Mouse (Mus musculus) intestine, postnatal 0 days (tissue): ENCODE data around the gene Nicn1. TPM values are rescaled to one million over a fixed set of nuclear protein-coding genes. Genes with fewer than 3 reads are reported as not detected.
A peak's percentile ranks its signal among the peaks of the same experiment; 100 is the strongest.
"Not testable (repeated sequence)": the region's sequence is repeated elsewhere in the genome, so short reads cannot be mapped to it uniquely, and the experiment has no call there.

Experiments
- ATAC-seq: fragments of 200-750 bp; cut with Nextera tagmentation; 2 replicates; pipeline ENCODE4 v1.8.0; 2017; ENCODE audit warnings: mild to moderate bottlenecking, moderate TSS enrichment, moderate library complexity
- H3K27ac ChIP-seq: fragments of 300-500 bp; sonication (generic); 2 replicates; pipeline ENCODE4 v1.5.1; 2014; ENCODE audit warnings: mild to moderate bottlenecking, low read depth, low read length, moderate library complexity
- H3K27me3 ChIP-seq: fragments of 300-500 bp; sonication (generic); replicated peaks from 2 replicates; pipeline ENCODE4 v1.6.1; 2014; ENCODE audit warnings: low read length, mixed read lengths; ENCODE audit not compliant: control insufficient read depth, insufficient read depth
- H3K36me3 ChIP-seq: fragments of 300-500 bp; sonication (generic); 2 replicates; pipeline ENCODE4 v1.6.1; 2014; ENCODE audit warnings: mild to moderate bottlenecking, moderate library complexity; ENCODE audit not compliant: control insufficient read depth, insufficient read depth
- H3K4me1 ChIP-seq: fragments of 300-500 bp; sonication (generic); replicated peaks from 2 replicates; pipeline ENCODE4 v1.6.1; 2014; ENCODE audit warnings: antibody characterized with exemption, low read length, mixed read lengths; ENCODE audit not compliant: control insufficient read depth, insufficient read depth
- H3K4me2 ChIP-seq: fragments of 300-500 bp; sonication (generic); replicated peaks from 2 replicates; pipeline ENCODE4 v1.6.1; 2014; ENCODE audit warnings: low read depth, mild to moderate bottlenecking, moderate library complexity
- H3K4me3 ChIP-seq: fragments of 300-500 bp; sonication (generic); 2 replicates; pipeline ENCODE4 v1.5.1; 2014; ENCODE audit warnings: low read depth, low read length
- H3K9ac ChIP-seq: fragments of 300-500 bp; sonication (generic); 2 replicates; pipeline ENCODE4 v1.6.1; 2014; ENCODE audit warnings: mild to moderate bottlenecking, low read depth, low read length
- H3K9me3 ChIP-seq: fragments of 300-500 bp; sonication (generic); 2 replicates; pipeline ENCODE4 v1.6.1; 2016; ENCODE audit warnings: mixed run types; ENCODE audit not compliant: control insufficient read depth
- CTCF ChIP-seq: sonication (generic); IDR thresholded peaks from 2 replicates; pipeline ENCODE4 v1.5.1; 2016; ENCODE audit warnings: low read depth, mild to moderate bottlenecking, control low read depth, antibody characterized with exemption, moderate library complexity
- WGBS: fragments of 180-500 bp; shearing (Covaris S2); extraction: QIAGEN DNeasy Blood & Tissue Kit; methylation state at CpG from one replicate; pipeline ENCODE4 v1.1.7; 2014; 5-methylcytosine and 5-hydroxymethylcytosine counted together
- polyA plus RNA-seq: library from polyadenylated mRNA; unstranded; fragments of >200 nt; fragmentation: Nextera tagmentation; extraction: Ambion mirVana; gene quantifications from 2 replicates; pipeline ENCODE4 v1.2.1, GENCODE M21; 2015

Gene Nicn1
- polyA plus RNA-seq, 1 experiment from 2014 or later: 15.6 TPM

DNA sequence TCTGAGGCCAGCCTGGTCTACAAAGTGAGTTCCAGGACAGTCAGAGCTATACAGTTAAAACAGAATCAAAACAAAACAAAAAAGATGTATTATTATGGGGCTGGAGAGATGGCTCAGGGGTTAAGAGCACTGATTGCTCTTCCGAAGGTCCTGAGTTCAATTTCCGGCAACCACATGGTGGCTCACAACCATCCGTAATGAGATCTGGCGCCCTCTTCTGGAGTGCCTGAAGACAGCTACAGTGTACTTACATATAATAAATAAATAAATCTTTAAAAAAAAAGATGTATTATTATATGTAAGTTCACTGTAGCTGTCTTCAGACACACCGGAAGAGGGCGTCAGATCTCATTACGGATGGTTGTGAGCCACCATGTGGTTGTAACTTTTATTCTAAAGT, 31.8 kb downstream of the Nicn1 start:
- not testable (repeated sequence) for H3K4me3 ChIP-seq, H3K9me3 ChIP-seq, H3K4me1 ChIP-seq, H3K9ac ChIP-seq, H3K4me2 ChIP-seq, H3K27ac ChIP-seq, ATAC-seq, H3K36me3 ChIP-seq, H3K27me3 ChIP-seq
- WGBS: 91% methylated on average over 7 of the region's 7 CpGs
- TF ChIP-seq CTCF: peak; percentile 34

GRCm38 (mm10) chr9:108324784-108325183, 34.6 kb downstream of the Nicn1 start:
- peaks cover 25% of the 10 kb centered on the region for H3K36me3 ChIP-seq
- ATAC-seq: no peak
- no peak for TF ChIP-seq CTCF
- 82% methylated on average over 1 of the region's 1 CpGs for WGBS
- H3K27me3 ChIP-seq: no peaks in the 10 kb centered on the region
- no peak overlapping the region for H3K4me2 ChIP-seq
- H3K4me1 ChIP-seq: no peaks in the 10 kb centered on the region; the same call in 1 of the 2 replicates
- no peak overlapping the region for H3K27ac ChIP-seq
- no peak overlapping the region for H3K9ac ChIP-seq
- no peaks in the 10 kb centered on the region for H3K9me3 ChIP-seq
- H3K4me3 ChIP-seq: no peak overlapping the region

DNA sequence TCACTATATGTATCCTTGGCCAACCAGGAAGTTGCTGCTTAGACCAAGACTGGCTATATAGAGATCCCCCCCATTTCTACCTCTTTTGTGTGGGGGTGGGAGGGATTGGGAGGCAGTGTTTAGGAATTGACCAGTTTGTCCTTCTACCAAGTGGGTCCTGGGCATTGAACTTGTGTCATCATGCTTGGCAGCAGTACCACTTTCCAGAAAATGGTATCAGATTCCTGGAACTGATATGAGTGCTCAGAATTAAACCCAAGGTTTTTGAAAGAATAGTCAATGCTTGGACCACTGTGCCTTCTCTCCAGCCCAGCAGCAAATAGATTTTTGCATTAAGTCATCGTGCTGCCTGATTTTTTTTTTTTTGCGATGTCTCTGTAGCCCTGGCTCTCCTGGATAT, 35.6 kb downstream of the Nicn1 start:
- 88% methylated on average over 2 of the region's 2 CpGs for WGBS
- TF ChIP-seq CTCF: no peak
- Histone ChIP-seq H3K27me3 (no peaks in the 10 kb centered on the region), H3K4me1 (no peaks in the 10 kb centered on the region; the same call in 1 of the 2 replicates), H3K27ac (no peak overlapping the region), H3K36me3 (peaks cover 34% of the 10 kb centered on the region), H3K4me3 (no peak overlapping the region), H3K9me3 (no peaks in the 10 kb centered on the region), H3K4me2 (no peak overlapping the region), H3K9ac (no peak overlapping the region)
- ATAC-seq: no peak

- Histone ChIP-seq H3K4me2 (peak overlapping the region; percentile 80), H3K27ac (peak overlapping the region; percentile 96), H3K4me1 (peaks cover 15% of the 10 kb centered on the region), H3K4me3 (0 out of 2 replicates have a peak overlapping the region, but pooled peaks have one; percentile 69), H3K9me3 (no peaks in the 10 kb centered on the region), H3K27me3 (no peaks in the 10 kb centered on the region), H3K36me3 (peaks cover 30% of the 10 kb centered on the region), H3K9ac (no peak overlapping the region)
- no peak for TF ChIP-seq CTCF
- WGBS: 58% methylated on average over 10 of the region's 10 CpGs
- ATAC-seq: no peak
Observed at GRCm38 (mm10) chr9:108337848-108338550, 47.8 kb downstream of the Nicn1 start.

DNA sequence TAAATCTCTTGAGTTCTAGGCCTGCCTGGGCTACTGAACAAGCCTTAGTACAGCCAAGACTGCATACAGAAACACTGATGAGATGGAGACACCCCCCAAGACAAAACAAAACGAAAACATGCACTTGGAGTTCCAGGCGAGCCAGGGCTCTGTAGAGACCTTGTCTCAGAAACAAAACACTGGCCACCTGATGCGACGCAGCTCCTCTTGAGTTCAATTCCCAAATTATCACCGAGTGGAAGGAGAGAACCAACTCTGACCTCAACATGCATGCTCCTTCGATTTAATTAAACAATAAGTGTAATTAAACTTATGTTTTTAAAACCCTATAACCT, 48.3 kb downstream of the Nicn1 start:
- Histone ChIP-seq H3K4me3 (peak overlapping the region; percentile 69), H3K4me2 (peak overlapping the region; percentile 80), H3K27me3 (no peaks in the 10 kb centered on the region), H3K9ac (peak overlapping the region; percentile 79; the same call in 1 of the 2 replicates), H3K4me1 (peaks cover 15% of the 10 kb centered on the region), H3K9me3 (no peaks in the 10 kb centered on the region), H3K36me3 (peaks cover 26% of the 10 kb centered on the region), H3K27ac (peak overlapping the region; percentile 96)
- ATAC-seq: no peak
- no peak for TF ChIP-seq CTCF
- 18% methylated on average over 6 of the region's 6 CpGs for WGBS

- Histone ChIP-seq H3K4me3 (peak within 1 kb of the TSS; percentile 69), H3K9ac (peak within 1 kb of the TSS; percentile 79), H3K36me3 (peaks cover 20% of the 10 kb centered on the region), H3K4me1 (peaks cover 15% of the 10 kb centered on the region), H3K27me3 (no peaks in the 10 kb centered on the region), H3K4me2 (peak within 1 kb of the TSS; percentile 80), H3K27ac (peak within 1 kb of the TSS; percentile 96), H3K9me3 (no peaks in the 10 kb centered on the region)
- peak; percentile 95 for ATAC-seq
- under 1% methylated on average over 49 of the region's 49 CpGs for WGBS
- TF ChIP-seq CTCF: peak; percentile 38; the same call in 1 of the 2 replicates
Observed at GRCm38 (mm10) chr9:108338886-108339781, 48.9 kb downstream of the Nicn1 start, which contains the start of gene Gpx1. TSS of gene Gpx1 (plus strand) at chr9:108338903.
